Mouse (Mus musculus): ENCODE data around the gene Cntfr. TPM values are rescaled to one million over a fixed set of nuclear protein-coding genes. Genes with fewer than 3 reads are reported as not detected.
"Not testable (repeated sequence)": the region's sequence is repeated elsewhere in the genome, so short reads cannot be mapped to it uniquely, and the experiment has no call there.

Cntfr gene
- polyA plus RNA-seq, 1 experiment: 79.4 TPM

DNA sequence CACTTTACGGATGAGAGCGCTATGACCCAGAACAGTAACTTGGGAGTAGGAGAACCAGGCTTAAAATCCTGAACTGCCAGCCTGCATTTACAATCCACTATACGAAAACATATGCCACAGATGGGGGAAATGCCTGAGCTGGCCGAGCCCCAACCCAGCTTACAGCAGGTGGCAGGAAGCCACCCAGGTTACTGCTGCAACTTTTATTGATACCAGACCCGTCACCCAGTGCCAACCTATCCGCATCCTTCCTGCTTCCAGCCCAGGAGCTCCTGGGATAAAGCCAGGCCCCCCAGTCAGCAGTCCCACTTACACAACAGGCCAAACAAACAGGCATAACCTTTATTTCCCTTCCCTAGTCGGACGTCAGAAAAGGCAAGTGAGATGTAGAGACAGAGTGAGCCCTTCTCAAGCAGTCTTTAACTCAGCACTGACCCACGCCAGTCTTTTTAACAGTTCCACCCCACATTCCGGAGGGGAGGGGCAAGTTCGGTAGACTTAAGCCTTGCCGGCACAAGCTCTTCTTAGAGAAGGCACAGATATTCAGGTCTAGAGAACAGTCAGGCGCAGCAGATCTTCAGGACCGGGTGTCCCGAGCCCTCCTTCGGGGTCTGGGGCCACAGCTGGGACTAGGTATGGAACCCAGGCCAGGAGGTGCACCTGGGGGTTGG lies 15.0 kb upstream of the Cntfr start:
- DNase-seq (ENCODE audit: extremely low spot score in 1 of 2, low spot score in 1 of 2): no peak

DNA sequence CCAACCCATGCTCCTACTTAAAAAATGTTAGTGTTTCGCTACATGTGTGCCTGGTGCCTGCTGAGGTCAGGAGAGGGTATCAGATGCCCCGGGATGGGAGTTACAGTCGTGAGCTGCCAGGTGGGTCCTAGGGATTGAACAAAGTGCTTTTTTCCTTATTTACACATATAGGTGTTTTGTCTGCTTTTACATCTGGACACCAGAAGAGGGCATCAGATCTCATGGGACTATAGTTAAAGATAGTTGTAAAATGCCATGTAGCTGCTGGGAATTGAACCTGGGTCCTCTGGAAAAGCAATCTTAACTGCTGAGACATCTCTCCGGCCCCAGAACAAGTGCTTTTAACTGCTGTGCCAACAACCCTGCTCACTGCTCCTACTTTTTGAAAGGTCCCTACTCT lies 13.3 kb upstream of the Cntfr start:
- no peak for DNase-seq (ENCODE audit: extremely low spot score in 1 of 2, low spot score in 1 of 2)

DNA sequence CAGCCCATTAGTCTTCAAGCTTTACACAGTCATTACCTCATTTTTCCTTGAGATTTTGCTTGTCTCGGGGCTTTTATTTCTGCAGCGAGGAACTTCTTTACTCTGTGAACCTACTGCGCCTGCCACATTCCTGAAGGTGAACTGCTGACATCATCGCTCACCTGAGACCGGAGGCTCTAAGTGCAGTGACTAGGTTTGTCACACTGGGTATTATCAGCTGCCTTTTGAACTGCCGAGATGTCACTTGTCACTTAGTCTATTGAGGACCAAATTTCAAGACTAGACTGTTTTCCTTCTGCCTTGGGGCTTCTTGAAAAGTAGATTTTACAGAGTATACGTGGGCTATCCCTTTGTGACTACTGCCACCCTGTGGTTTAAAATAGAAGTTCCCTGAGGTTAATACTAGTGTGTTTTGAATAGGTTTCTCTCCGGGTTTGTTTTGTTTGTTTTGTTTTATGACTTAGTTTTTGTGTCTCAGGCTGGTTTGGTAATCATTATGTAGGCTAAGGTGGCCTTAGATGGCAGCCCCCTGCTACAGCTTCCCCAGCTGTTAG lies 11.4 kb upstream of the Cntfr start:
- peak in 1 of 2 experiments; percentile 87 for DNase-seq (ENCODE audit: extremely low spot score in 1 of 2, low spot score in 1 of 2)

DNA sequence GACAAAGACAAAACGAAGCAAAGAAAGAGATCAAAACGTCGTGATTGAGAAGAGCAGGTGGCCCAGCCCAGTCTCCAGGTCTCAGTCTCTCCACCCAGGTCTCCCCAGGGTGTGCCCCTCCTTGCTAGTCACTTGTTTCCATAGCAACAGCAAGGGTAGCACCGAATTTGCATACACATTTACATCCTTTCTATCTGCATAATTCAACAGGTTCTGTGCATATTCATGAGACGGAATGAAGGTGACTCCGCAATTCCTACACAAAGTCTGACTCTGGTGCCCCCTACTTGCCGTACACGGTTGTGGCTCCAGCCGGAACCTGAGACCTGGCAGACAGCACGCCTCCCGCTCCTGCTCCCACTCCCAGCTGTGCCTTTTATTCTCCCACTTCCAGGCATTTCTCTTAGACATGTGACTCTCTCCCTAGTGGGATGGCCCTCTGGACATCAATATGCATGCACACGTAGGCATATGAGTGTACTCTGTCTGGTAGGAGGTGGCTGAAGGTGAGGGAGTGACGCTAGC lies 10.2 kb upstream of the Cntfr start:
- peak; percentile 77 to 89 for DNase-seq (ENCODE audit: extremely low spot score in 1 of 2, low spot score in 1 of 2)

DNA sequence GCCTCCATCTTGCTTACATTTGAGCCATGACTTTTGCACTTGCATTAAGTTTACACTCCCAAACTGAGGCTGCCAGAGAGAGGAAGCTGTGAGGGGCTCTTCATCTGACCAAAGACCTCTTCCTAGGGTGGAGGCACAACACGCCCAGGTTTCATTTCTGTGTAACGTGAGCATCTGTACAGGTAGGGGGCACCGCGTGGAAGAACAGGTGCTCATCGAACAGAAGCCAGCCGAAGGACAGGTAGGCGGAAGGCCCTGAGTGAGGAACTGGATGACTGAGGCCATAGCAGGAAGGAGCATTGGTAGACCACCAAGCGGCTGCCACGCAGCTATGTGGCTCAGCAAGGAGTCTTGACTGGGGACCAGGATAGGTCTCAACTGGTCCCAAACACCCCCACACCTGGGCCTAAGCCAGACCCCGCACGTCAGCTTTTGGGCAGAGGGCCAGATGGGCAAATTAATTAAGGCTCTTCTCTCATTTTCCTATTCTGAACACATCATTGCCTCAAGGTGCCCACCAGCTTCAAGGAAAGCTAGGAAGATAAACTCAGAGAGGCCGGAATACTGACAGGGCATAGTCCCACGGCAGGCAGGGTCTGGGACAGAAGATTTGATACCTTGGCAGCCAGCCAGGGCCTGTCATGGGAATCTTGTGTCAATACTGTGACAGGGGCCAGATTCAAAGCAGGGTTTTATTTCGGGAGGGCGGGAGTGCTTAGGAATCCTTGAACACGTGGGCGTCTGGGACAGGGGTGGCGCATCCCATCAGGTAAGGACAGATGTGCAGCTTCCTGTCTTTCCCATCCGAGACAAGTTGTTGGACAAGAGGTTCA lies 9.2 kb upstream of the Cntfr start:
- no peak for DNase-seq (ENCODE audit: extremely low spot score in 1 of 2, low spot score in 1 of 2)

DNA sequence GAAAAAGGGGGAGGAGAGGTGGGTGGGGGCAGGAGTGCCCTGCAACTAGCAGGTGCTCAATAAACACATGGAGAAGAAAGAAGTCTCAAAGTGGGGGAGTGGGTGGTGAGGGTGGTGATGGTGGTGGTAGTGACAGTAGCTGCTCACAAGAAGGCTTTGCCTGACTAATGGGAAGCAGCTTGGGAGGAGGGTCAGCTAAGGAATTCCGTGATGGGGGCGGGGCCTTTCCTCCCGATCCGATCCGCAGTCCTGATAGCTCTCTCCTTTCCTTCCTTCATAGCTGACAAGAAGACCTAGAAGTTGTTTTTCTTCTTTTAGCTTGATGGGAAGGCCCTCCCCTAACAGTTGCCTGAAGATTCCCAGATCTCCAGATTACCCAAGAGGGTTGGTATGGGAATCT lies 7.8 kb upstream of the Cntfr start:
- no peak for DNase-seq (ENCODE audit: extremely low spot score in 1 of 2, low spot score in 1 of 2)

DNA sequence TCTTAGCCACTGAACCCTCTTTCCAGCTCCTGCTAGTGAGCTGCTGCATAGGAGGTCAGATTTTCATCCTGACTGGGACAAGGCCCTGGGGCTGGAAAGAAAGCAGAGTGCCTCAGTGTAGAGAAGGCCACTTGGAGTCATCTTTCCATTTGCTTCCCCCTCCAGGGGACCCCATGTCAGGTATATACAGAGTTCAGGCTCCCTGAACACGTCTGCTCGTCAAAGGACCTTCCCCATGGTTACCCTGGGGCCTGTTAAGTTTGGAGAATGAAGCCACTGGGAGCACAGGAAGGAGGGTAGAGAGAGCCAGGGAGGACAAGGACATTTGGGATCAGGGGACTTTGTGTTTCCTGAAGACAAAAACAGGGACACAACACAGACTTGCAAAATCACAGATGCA lies 5.3 kb upstream of the Cntfr start:
- DNase-seq (ENCODE audit: extremely low spot score in 1 of 2, low spot score in 1 of 2): not testable (repeated sequence)

DNA sequence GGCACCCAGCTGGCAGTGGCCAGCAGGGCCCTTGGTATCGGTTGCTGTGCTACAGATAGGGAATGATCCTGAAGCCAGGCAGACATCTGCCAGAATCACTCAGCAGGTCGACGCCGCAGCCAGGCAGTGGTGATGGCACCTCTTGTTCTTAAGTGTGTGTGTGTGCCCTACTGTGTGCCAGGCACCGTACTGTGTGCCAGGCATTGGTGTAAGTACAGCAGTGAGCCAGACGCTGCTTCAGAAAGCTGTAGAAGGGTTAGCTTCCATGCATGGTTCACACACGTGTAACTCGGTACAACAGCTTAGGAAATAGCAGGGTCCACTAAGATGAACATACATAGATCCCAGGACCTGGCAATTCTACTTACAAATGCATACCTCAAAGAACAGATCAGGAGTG lies 3.3 kb upstream of the Cntfr start:
- not testable (repeated sequence) for DNase-seq (ENCODE audit: extremely low spot score in 1 of 2, low spot score in 1 of 2)

DNA sequence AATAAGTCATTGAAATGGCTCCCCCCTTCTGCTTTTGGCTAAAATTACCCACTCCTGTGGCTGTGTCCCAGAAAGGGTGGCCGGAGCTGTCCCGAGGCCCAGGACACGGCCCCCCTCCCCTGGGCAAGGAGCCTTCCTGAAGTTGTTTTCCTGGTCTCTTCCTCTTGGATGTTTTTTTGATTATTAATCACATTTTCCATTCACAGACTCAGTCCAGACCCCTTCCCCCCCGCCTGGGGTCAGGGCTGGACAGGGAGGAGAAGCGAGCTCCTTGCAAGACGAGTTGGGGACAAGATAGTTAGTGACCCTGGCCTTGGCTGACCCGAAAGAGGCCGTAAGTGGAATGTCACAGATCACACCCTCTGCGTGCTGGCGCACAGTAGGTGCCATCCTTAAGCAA lies 2.9 kb upstream of the Cntfr start, which contains the start of gene Il11ra1:
Gene Il11ra1 (plus strand): TSS at position 207 of the 400 bp plus-strand sequence.
- DNase-seq (ENCODE audit: extremely low spot score in 1 of 2, low spot score in 1 of 2): not testable (repeated sequence)

DNA sequence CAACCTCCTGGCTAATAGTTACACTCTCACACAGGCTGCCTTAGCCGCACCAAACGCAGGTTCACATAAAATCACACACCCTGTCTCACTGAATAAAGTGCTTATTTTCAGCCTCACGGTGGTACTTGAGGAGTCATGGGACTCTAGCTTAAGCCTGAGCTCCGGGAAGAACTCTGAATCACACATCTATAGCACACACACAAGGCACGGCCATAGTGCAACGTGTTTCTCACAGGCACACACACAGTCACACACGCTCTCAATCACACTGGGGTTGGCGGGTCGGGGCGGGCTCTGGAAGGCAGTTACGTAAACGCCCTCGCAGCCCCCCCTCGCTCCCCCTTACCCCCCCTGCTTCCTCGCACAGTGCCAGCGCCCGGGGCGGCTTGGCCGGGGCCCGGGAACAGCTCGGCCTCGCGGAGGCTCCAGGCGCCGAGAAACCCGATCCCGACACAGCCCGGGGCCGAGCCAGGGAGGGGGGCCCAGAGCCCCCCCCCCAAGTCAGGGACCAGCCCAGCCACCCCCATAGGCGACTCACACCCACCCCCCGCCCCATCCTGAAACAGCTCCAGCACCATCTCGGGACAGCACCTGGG lies 1.6 kb upstream of the Cntfr start:
- not testable (repeated sequence) for DNase-seq (ENCODE audit: extremely low spot score in 1 of 2, low spot score in 1 of 2)

DNA sequence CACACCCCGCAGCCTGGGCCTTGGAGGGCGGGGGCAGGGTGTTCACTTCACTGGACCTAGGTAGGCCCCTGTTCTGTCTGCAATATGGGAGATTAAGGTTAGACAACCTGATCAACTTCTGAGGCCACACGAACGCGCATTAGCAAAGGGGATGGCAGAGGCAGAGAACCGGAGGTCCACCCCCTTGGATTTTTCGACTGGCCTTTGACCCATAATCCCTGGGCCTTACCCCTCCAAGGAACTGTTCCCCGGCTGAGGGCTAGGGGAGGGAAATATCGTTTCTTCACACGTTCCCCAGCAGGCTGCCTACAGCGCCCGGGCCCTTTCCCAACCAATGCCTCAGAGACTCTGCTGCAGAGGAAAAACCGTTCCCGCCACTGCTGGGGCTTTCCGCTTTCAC lies 437 bp downstream of the Cntfr start:
- not testable (repeated sequence) for DNase-seq (ENCODE audit: extremely low spot score in 1 of 2, low spot score in 1 of 2)

DNA sequence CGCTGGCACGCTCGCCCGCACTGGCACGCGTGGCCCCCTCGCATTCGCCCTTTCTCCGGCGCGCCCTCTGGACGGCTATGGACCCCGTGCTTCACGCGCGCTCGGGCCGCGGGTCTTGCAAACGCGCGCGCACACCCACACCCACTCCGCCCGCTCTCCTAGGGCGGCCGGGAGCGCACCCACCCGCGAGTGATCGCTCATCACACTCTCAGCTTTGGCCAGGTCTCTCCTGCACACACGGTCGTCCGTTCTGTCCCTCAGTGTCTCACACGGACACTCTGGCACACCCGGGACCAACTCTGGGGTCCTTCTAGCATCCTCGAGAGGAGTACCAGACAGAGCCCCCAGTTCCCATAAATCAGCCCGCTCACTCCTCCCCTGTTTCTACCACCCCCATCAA lies 1.1 kb downstream of the Cntfr start:
- DNase-seq (ENCODE audit: extremely low spot score in 1 of 2, low spot score in 1 of 2): not testable (repeated sequence)

DNA sequence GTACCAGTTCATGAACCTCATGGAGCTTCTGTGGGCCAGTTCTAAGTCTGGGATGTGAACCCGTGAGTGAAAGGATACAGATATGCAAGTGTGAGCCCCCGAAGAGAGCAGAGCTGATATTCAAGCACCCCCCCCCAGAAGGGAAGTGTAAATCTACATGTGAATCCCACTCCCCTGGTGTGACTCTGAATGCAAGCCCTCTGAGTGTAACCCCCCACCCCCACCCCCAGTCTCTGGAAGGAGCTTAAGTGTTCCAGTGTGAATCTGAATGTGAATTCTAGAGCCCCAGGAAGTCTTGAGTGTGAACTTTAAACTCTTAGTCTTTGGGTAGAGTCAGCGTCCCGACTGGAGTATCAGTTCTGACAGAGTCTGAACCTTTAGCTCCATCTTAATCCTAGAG lies 3.4 kb downstream of the Cntfr start:
- not testable (repeated sequence) for DNase-seq (ENCODE audit: extremely low spot score in 1 of 2, low spot score in 1 of 2)

DNA sequence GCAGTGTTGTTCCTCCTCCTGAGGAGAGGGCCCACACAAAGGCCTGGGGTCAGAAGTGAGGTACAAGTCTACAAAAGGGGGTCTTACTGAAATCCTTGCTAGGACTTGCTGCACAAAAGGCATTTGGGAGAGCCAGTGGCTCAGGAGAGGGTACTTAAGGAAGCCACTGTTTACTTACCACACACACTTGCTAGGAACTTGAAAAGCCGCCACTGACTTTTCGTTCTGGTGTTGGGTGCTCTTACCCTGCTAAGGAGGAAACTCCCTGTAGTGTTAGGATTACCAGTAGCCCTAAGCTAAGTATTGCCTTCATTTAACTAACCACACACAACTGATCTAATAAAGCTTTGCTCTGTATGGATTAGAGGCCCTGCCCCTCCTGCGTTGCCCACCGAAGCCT lies 6.9 kb downstream of the Cntfr start:
- not testable (repeated sequence) for DNase-seq (ENCODE audit: extremely low spot score in 1 of 2, low spot score in 1 of 2)

DNA sequence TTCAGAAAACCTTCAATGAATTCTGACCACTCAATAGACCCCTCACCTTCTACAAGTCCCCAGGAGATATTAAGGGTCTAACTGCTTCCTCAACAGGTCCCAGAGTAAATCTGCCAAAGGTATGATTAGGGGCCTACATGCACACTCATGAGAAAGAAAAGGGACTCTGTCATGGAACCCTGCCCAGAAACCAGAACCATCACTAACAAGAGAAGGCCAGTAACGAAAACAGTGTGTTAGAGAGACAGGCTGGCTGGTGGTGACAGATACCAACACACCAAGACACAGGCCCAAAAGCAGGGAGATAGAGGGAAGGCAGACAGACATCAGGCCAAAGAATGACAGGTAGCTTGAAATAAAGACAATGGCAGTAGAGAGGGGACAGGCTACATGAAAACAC lies 8.3 kb downstream of the Cntfr start:
- DNase-seq (ENCODE audit: extremely low spot score in 1 of 2, low spot score in 1 of 2): not testable (repeated sequence)

DNA sequence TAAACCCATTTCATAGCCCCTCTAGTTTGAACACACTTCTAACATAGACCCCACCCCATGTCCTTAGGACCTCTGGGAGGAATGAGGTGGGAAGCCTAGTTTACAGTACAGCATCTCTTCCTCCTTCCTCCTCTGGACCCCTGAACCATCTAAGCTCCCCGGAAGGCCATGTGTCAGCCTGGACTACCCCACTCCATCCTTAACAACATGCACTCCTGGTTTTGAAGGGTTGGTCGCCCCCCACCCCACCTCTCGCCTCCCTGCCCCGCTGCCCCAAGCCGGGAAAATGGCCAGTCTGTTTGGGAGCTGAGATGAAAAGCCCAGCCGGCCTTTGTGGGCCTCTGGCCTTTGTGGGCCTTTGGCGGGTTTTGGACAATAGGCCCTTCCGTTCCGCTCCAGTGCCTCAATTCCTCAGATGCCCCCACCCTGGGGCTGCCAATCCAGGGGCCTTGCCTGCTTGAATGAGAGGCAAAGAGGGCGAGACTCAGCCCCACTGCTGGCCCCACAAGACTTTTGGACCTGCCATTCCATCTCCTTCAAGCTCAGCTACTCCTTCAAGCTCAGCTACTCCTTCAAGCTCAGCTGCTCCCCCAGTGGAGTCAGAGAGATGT lies 10.9 kb downstream of the Cntfr start:
- not testable (repeated sequence) for DNase-seq (ENCODE audit: extremely low spot score in 1 of 2, low spot score in 1 of 2)

DNA sequence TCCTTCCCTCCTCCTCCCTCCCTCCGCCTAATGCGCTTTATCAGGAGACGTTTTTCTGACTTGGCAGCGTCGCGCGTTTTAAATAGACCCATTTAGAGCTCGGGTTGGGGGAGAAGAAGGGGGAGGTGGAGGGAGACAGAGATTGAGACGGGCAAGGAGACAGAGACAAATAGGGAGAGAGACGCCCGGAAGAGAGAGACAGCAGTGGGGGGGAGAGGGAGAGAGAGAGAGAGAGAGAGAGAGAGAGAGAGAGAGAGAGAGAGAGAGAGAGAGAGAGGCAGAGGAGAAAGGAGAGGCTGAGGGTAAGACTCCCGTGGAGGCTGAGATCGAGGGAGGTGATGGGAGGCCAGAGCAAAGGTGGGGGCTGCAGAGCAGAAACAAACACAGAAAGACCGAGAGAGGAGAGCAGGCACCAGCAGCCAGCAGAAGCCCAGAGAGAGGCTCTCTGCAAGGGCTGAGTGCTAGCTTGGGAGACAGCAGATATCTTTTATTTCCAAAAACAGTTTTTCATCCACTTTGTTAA lies 11.9 kb downstream of the Cntfr start:
- DNase-seq (ENCODE audit: extremely low spot score in 1 of 2, low spot score in 1 of 2): not testable (repeated sequence)

DNA sequence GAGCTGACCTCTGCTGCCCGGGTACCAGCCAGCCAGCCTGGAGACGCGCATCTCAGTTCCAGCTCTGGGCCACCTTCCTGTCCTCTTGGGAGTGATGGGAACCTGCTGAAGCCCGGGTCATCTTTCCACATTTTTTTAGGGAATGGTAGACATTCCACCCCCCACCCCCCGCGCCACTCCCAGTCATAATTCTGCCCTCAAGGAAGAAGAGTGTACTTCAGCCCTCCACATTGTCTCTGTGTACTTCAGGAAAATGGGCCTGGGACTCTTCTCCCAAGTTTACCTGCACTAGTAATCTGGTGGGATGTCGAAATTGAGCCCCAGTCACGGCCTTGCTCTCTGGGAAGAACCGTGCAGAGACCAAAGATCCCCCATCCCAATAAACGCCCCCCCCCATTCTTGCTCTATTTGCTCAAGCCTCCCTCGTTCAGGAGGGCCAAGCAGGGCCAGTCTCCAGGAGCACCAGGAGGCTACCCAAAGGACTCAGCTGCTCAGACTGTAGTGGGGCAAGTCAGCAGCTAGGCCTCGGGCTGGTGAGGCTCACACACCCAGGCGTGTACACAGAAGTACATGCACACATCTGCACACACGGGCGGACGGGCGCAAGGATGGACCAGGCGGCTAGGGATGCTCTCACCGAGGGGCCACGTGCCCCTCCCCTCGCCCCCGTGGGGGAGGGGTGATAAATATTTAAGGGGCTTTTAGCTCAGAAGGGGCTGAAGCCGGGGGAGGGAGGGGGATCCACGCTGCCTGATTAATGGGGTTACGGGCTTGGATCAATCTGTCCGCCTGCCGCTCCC lies 12.6 kb downstream of the Cntfr start:
- DNase-seq (ENCODE audit: extremely low spot score in 1 of 2, low spot score in 1 of 2): not testable (repeated sequence)

DNA sequence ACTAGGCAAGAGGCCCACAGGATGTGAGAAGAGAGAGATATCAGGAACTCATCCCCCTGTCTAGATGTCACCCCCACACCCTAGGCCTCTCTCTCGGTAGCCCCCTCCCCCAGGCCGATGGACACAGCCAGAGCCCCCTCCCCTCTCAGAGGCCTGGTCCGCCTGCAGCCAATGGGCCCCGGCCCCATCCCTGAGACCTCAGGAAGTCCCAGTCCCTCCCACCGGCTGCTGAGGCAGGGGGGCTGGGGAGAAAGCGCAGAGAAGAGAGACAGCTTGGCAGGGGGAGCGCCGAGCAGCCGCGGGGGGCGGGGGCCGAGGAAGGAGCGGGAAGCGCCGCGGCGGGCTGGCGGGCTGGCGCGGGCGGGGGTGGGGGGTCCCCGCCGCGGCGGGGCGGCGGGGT lies 13.6 kb downstream of the Cntfr start:
- DNase-seq (ENCODE audit: extremely low spot score in 1 of 2, low spot score in 1 of 2): not testable (repeated sequence)
